Mouse (Mus musculus): ENCODE results near the gene Kmt5c. TPM values are rescaled to one million over a fixed set of nuclear protein-coding genes. Genes with fewer than 3 reads are reported as not detected.

Kmt5c gene
- polyA plus RNA-seq, 1 experiment from 2014 or later = 31.9 TPM

DNA sequence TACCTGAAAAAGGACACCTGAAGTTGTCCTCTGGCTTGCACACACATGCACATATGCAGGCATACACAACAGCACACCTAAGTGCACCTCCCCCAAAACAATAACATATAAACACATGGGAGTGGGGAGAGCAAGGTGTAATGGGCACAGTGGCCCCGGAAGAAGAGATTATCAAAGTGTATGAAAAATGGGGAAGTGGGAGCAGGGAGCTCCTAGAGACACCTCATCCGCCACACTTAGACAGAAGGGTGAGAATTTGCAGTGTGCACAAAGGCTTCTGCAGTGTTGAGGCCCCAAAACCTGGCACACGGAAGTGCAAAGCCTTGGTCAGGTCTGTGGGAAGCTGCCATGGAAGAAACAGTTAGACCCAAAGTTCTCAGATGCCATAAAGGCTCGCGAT lies 8.8 kb upstream of the Kmt5c start:
- no peak for DNase-seq (ENCODE audit: low spot score)
- no peak overlapping the region for H3K9ac ChIP-seq (replicated peaks; ENCODE audit: low read depth)
- TF ChIP-seq EP300 (IDR thresholded peaks at IDR 0.05) (no peak), CTCF (IDR thresholded peaks at IDR 0.05) (no peak)
- no peaks in the 10 kb centered on the region for H3K36me3 ChIP-seq (ENCODE audit: insufficient read depth, low read length)
- H3K9me3 ChIP-seq (ENCODE audit: low read length) = no peaks in the 10 kb centered on the region
- no peak for ATAC-seq
- no peaks in the 10 kb centered on the region for H3K27me3 ChIP-seq (replicated peaks; ENCODE audit: insufficient read depth, low read length)
- no peak overlapping the region for H3K4me2 ChIP-seq (replicated peaks; ENCODE audit: low read depth, low read length)
- no peak overlapping the region for H3K4me3 ChIP-seq (ENCODE audit: low read depth, low read length)
- no peak overlapping the region for H3K27ac ChIP-seq (ENCODE audit: low read length)
- WGBS = 69% methylated on average over 5 of the region's 5 CpGs
- no peaks in the 10 kb centered on the region for H3K4me1 ChIP-seq (ENCODE audit: insufficient read depth, low read depth, low read length)

DNA sequence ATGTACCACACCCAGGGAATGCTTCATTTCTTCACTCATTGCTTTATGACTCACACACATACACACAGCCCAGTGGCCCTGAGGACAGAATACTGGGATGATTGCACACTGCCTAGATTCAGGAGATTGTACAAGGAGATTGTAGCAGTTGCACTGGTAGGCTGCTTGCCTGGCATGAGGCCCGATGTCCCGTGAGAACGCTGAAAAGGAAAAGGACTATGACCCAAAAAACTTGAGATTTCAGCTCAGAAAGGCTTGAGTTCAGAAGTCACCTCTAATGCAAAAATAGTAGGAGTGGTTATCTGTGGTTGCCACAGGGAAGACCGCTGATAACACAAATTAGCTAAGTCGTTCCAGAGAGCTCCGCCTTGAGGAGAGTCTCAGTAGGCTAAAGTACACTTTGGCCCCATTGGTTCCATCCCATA lies 6.9 kb upstream of the Kmt5c start:
- DNase-seq (ENCODE audit: low spot score) = no peak
- H3K27ac ChIP-seq (ENCODE audit: low read length) = no peak overlapping the region
- TF ChIP-seq EP300 (IDR thresholded peaks at IDR 0.05) (no peak), CTCF (IDR thresholded peaks at IDR 0.05) (no peak)
- no peaks in the 10 kb centered on the region for H3K27me3 ChIP-seq (replicated peaks; ENCODE audit: insufficient read depth, low read length)
- no peak overlapping the region for H3K4me2 ChIP-seq (replicated peaks; ENCODE audit: low read depth, low read length)
- no peaks in the 10 kb centered on the region for H3K4me1 ChIP-seq (ENCODE audit: insufficient read depth, low read depth, low read length)
- no peaks in the 10 kb centered on the region for H3K9me3 ChIP-seq (ENCODE audit: low read length)
- no peak overlapping the region for H3K9ac ChIP-seq (replicated peaks; ENCODE audit: low read depth)
- no peak overlapping the region for H3K4me3 ChIP-seq (ENCODE audit: low read depth, low read length)
- no peak for ATAC-seq
- H3K36me3 ChIP-seq (ENCODE audit: insufficient read depth, low read length) = no peaks in the 10 kb centered on the region
- 45% methylated on average over 6 of the region's 6 CpGs for WGBS

DNA sequence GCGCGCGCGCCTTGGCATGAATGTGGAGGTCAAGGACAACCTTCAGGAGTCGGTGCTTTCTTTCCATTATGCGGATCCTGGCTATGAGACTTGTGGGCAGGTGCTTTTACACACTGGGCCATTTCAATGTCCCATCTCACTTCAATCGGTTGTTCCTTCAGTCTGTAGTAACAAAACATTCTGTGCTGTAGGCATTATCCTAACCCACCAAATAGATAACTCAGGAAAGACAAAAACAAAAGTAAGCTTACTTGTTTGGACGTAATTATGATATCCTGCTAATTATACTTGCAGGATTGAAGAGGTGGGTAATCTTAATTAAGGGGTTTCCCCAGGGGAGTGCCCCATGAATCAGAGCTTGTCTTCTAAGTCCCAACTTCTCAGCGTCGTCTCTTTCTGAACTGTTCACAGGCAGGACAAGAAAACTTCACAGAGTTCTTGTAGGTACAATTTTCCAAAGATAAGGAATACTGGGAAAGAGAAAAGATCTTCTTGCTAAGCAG lies 823 bp upstream of the Kmt5c start:
- Histone ChIP-seq H3K4me1 (ENCODE audit: insufficient read depth, low read depth, low read length) (peaks cover 9% of the 10 kb centered on the region; the same call in 1 of the 2 replicates), H3K36me3 (ENCODE audit: insufficient read depth, low read length) (no peaks in the 10 kb centered on the region), H3K4me3 (ENCODE audit: low read depth, low read length) (peak overlapping the region; percentile 31), H3K27ac (ENCODE audit: low read length) (peak overlapping the region; percentile 20), H3K27me3 (replicated peaks; ENCODE audit: insufficient read depth, low read length) (no peaks in the 10 kb centered on the region), H3K9ac (replicated peaks; ENCODE audit: low read depth) (no peak overlapping the region), H3K4me2 (replicated peaks; ENCODE audit: low read depth, low read length) (peak overlapping the region; percentile 57), H3K9me3 (ENCODE audit: low read length) (no peaks in the 10 kb centered on the region)
- WGBS = 48% methylated on average over 10 of the region's 10 CpGs
- ATAC-seq (no peak), DNase-seq (ENCODE audit: low spot score) (no peak)
- TF ChIP-seq EP300 (IDR thresholded peaks at IDR 0.05) (no peak), CTCF (IDR thresholded peaks at IDR 0.05) (no peak)

DNA sequence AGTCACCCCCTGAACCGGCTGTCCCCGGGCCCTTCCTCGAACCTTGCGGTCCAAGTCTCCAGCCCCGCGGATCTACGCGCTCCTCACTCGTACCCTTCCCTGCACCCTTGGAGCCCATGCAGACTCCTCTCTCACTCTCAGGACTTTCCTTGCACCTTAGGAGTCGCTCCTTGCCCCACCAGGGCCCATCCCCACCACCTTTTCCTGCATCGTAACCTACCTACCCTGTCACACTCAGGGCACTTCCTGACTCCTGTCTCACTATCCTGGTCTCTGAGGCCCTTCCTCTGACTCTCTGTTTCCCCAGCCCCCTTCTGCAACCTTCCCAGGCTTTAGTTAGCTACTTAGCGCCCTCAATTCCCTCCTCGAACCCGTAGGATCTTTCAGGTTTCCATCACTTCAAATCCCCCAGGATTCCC lies 403 bp downstream of the Kmt5c start:
- Histone ChIP-seq H3K4me1 (ENCODE audit: insufficient read depth, low read depth, low read length) (peaks cover 9% of the 10 kb centered on the region; the same call in 1 of the 2 replicates), H3K9ac (replicated peaks; ENCODE audit: low read depth) (peak overlapping the region; percentile 71), H3K4me3 (ENCODE audit: low read depth, low read length) (peak overlapping the region; percentile 71), H3K27ac (ENCODE audit: low read length) (peak overlapping the region; percentile 89), H3K9me3 (ENCODE audit: low read length) (no peaks in the 10 kb centered on the region), H3K4me2 (replicated peaks; ENCODE audit: low read depth, low read length) (peak overlapping the region; percentile 69), H3K36me3 (ENCODE audit: insufficient read depth, low read length) (no peaks in the 10 kb centered on the region; the same call in 1 of the 2 replicates), H3K27me3 (replicated peaks; ENCODE audit: insufficient read depth, low read length) (no peaks in the 10 kb centered on the region)
- ATAC-seq = no peak; the same call in 1 of the 2 replicates
- 0% methylated on average over 5 of the region's 14 CpGs for WGBS
- TF ChIP-seq CTCF (IDR thresholded peaks at IDR 0.05) = no peak
- no peak for TF ChIP-seq EP300 (IDR thresholded peaks at IDR 0.05)
- no peak for DNase-seq (ENCODE audit: low spot score)

DNA sequence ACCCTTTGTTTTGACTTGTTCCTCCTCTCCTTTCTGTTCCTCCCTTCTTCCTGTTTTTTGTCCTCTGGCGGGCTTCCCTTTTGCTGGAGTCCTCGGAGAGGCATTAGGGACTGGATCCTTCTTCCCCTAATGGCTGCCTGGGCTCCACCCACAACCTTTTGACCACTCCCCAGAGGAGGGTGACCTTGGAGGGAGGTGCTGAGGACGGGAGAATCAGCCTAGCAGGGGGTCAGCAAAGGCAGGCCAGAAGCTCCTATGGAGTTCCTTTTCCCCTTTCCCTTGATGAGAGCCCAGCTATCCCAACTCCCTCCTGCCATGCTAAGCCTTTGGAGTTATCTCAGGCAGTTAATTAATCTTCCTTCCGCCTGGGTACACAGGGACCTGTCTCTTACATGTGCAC lies 1.2 kb downstream of the Kmt5c start:
- peaks cover 9% of the 10 kb centered on the region; the same call in 1 of the 2 replicates for H3K4me1 ChIP-seq (ENCODE audit: insufficient read depth, low read depth, low read length)
- TF ChIP-seq CTCF (IDR thresholded peaks at IDR 0.05) (no peak), EP300 (IDR thresholded peaks at IDR 0.05) (no peak)
- H3K27ac ChIP-seq (ENCODE audit: low read length) = peak overlapping the region; percentile 89
- H3K36me3 ChIP-seq (ENCODE audit: insufficient read depth, low read length) = no peaks in the 10 kb centered on the region; the same call in 1 of the 2 replicates
- no peak for ATAC-seq
- peak overlapping the region; percentile 69 for H3K4me2 ChIP-seq (replicated peaks; ENCODE audit: low read depth, low read length)
- peak overlapping the region; percentile 71 for H3K9ac ChIP-seq (replicated peaks; ENCODE audit: low read depth)
- no peaks in the 10 kb centered on the region for H3K27me3 ChIP-seq (replicated peaks; ENCODE audit: insufficient read depth, low read length)
- 4% methylated on average over 4 of the region's 4 CpGs for WGBS
- H3K9me3 ChIP-seq (ENCODE audit: low read length) = no peaks in the 10 kb centered on the region
- H3K4me3 ChIP-seq (ENCODE audit: low read depth, low read length) = peak overlapping the region; percentile 71
- DNase-seq (ENCODE audit: low spot score) = peak; percentile 62

DNA sequence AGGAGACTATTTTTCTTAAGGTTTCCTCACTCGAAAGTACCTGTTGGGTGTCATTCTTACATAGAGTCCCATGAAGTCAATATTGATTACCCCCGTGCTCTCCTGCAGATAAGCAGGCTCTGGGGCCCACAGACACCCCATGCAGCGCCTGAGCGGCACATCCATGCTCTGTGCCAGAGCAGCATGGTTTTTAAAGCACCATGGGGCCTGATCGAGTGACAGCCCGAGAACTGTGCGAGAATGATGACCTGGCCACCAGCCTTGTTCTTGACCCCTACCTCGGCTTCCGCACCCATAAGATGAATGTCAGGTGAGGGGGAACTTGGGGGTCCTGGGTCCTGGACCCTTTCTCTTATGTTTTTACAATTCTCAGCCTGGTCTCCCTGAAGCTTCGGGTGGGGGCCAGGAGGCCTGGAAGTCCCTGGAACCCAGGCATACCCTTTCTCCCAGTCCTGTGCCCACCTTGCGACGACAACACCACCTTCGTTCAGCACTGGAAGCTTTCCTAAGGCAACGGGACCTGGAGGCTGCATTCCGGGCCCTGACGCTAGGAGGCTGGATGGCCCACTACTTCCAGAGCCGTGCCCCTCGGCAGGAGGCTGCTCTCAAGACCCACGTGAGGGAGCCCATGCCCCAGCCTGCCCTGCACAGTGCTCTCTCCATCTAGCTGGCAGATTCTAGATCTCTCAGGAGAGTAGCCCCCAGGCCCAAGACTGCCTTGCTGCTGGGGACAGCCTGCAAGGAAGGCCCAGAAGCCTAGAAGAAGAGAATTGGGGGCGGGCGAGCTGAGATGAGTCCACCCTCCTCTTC lies 2.0 kb downstream of the Kmt5c start:
- ATAC-seq = no peak
- no peak for DNase-seq (ENCODE audit: low spot score)
- Histone ChIP-seq H3K27ac (ENCODE audit: low read length) (0 out of 2 replicates have a peak overlapping the region, but pooled peaks have one; percentile 5), H3K36me3 (ENCODE audit: insufficient read depth, low read length) (no peaks in the 10 kb centered on the region; the same call in 1 of the 2 replicates), H3K27me3 (replicated peaks; ENCODE audit: insufficient read depth, low read length) (no peaks in the 10 kb centered on the region), H3K4me1 (ENCODE audit: insufficient read depth, low read depth, low read length) (peaks cover 9% of the 10 kb centered on the region; the same call in 1 of the 2 replicates), H3K4me3 (ENCODE audit: low read depth, low read length) (no peak overlapping the region), H3K9ac (replicated peaks; ENCODE audit: low read depth) (no peak overlapping the region), H3K4me2 (replicated peaks; ENCODE audit: low read depth, low read length) (peak overlapping the region; percentile 69; the same call in 1 of the 2 replicates), H3K9me3 (ENCODE audit: low read length) (no peaks in the 10 kb centered on the region)
- TF ChIP-seq CTCF (IDR thresholded peaks at IDR 0.05) = no peak
- TF ChIP-seq EP300 (IDR thresholded peaks at IDR 0.05) = no peak
- 72% methylated on average over 21 of the region's 21 CpGs for WGBS
